Comparison of ENCODE assay signal across 13 mouse cellular contexts in genomic region chr5:36945102-36945701, GRCm38 (mm10). TPM values are rescaled to one million over a fixed set of nuclear protein-coding genes. Genes with fewer than 3 reads are reported as not detected.
DNase-seq lines count a peak whose midpoint lies in the region; ATAC-seq and TF ChIP-seq lines count a peak whose summit lies in the region.
"Had no signal": no experiment of that assay in that cellular context is flagged by ENCODE, and none has a peak within 500 bp of the region (broad histone marks: within the 10 kb centered on the region; RNA-seq: fewer than 3 reads in every experiment).

No protein-coding gene starts in this region.

- no peak overlapping the region for H3K9ac ChIP-seq in hindbrain, embryonic 16.5 days (ENCODE audit: low read depth, low read length)
- no peak overlapping the region for H3K9ac ChIP-seq in neural tube, embryonic 15.5 days (replicated peaks)
- H3K9ac ChIP-seq in intestine, postnatal 0 days (ENCODE audit: low read depth, low read length), result no peak overlapping the region
- H3K9ac ChIP-seq: lung, embryonic 15.5 days had no signal

- H3K4me1 ChIP-seq in hindbrain, embryonic 16.5 days (ENCODE audit: control insufficient read depth, insufficient read depth, low read depth, low read length), result peaks cover 7% of the 10 kb centered on the region
- H3K4me1 ChIP-seq in neural tube, embryonic 15.5 days, result peaks cover 19% of the 10 kb centered on the region
- no peaks in the 10 kb centered on the region for H3K4me1 ChIP-seq in intestine, postnatal 0 days (replicated peaks; ENCODE audit: control insufficient read depth, insufficient read depth, low read length)
- H3K4me1 ChIP-seq: lung, embryonic 15.5 days had no signal

- peak; percentile 54 to 75 for DNase-seq in layer of hippocampus, adult 18-20 months (ENCODE audit: low spot score in 2 of 2)
- DNase-seq in layer of hippocampus, postnatal 25 days (ENCODE audit: extremely low spot score in 1 of 2, low spot score in 1 of 2), result no peak
- DNase-seq in brain, embryonic 14.5 days (ENCODE audit: low read depth), result peak; percentile 88
- no peak for DNase-seq in embryo, embryonic 10 days (ENCODE audit: low spot score)
- no peak for DNase-seq in ovary, adult 18-20 months (ENCODE audit: low spot score)
- DNase-seq: adrenal gland, postnatal 14 days; gastrocnemius, postnatal 14 days; kidney, adult 8-10 months; thymus, adult 18-20 months had no signal

- no peak for TF ChIP-seq POLR2A in brain, embryonic 14.5 days (IDR thresholded peaks at IDR 0.05; ENCODE audit: borderline replicate concordance, extremely low read depth, insufficient read depth, insufficient read length, poor library complexity, severe bottlenecking)

- no peak for TF ChIP-seq CTCF in brain, embryonic 14.5 days (IDR thresholded peaks at IDR 0.05; ENCODE audit: borderline replicate concordance, extremely low read depth, insufficient read depth, insufficient read length)
- TF ChIP-seq CTCF in intestine, postnatal 0 days (IDR thresholded peaks at IDR 0.05; ENCODE audit: low read depth), result no peak

- no peaks in the 10 kb centered on the region for H3K27me3 ChIP-seq in hindbrain, embryonic 16.5 days (replicated peaks; ENCODE audit: control insufficient read depth, insufficient read depth, low read length)
- H3K27me3 ChIP-seq in neural tube, embryonic 15.5 days (replicated peaks), result no peaks in the 10 kb centered on the region
- no peaks in the 10 kb centered on the region for H3K27me3 ChIP-seq in intestine, postnatal 0 days (replicated peaks; ENCODE audit: control insufficient read depth, insufficient read depth, low read length)
- H3K27me3 ChIP-seq: lung, embryonic 15.5 days had no signal

- peak; percentile 59 for ATAC-seq in hindbrain, embryonic 16.5 days
- peak; percentile 48 for ATAC-seq in neural tube, embryonic 15.5 days (ENCODE audit: low FRiP score)
- ATAC-seq in intestine, postnatal 0 days, result no peak

- no peaks in the 10 kb centered on the region for H3K9me3 ChIP-seq in hindbrain, embryonic 16.5 days (ENCODE audit: control insufficient read depth, low read length)
- H3K9me3 ChIP-seq in neural tube, embryonic 15.5 days (replicated peaks), result no peaks in the 10 kb centered on the region
- no peaks in the 10 kb centered on the region for H3K9me3 ChIP-seq in intestine, postnatal 0 days (ENCODE audit: control insufficient read depth)
- H3K9me3 ChIP-seq: lung, embryonic 15.5 days had no signal

- H3K36me3 ChIP-seq in hindbrain, embryonic 16.5 days (ENCODE audit: control insufficient read depth, insufficient read depth, low read length), result peaks cover 5% of the 10 kb centered on the region; the same call in 1 of the 2 replicates
- peaks cover 26% of the 10 kb centered on the region for H3K36me3 ChIP-seq in neural tube, embryonic 15.5 days
- no peaks in the 10 kb centered on the region for H3K36me3 ChIP-seq in intestine, postnatal 0 days (ENCODE audit: control insufficient read depth, insufficient read depth)
- H3K36me3 ChIP-seq: lung, embryonic 15.5 days had no signal

- WGBS in hindbrain, embryonic 16.5 days, result 27% methylated on average over 8 of the region's 8 CpGs
- 32% methylated on average over 8 of the region's 8 CpGs for WGBS in neural tube, embryonic 15.5 days
- WGBS in intestine, postnatal 0 days, result 48% methylated on average over 8 of the region's 8 CpGs

- H3K4me3 ChIP-seq in hindbrain, embryonic 16.5 days (ENCODE audit: low read length), result no peak overlapping the region
- no peak overlapping the region for H3K4me3 ChIP-seq in neural tube, embryonic 15.5 days (replicated peaks)
- no peak overlapping the region for H3K4me3 ChIP-seq in intestine, postnatal 0 days (ENCODE audit: low read depth, low read length)
- H3K4me3 ChIP-seq: lung, embryonic 15.5 days had no signal

- no peak overlapping the region for H3K4me2 ChIP-seq in hindbrain, embryonic 16.5 days (ENCODE audit: low read length)
- no peak overlapping the region for H3K4me2 ChIP-seq in neural tube, embryonic 15.5 days
- no peak overlapping the region for H3K4me2 ChIP-seq in intestine, postnatal 0 days (replicated peaks; ENCODE audit: low read depth)
- H3K4me2 ChIP-seq: lung, embryonic 15.5 days had no signal

- H3K27ac ChIP-seq in hindbrain, embryonic 16.5 days (ENCODE audit: low read depth, low read length), result peak overlapping the region; percentile 77
- H3K27ac ChIP-seq in neural tube, embryonic 15.5 days (replicated peaks), result peak overlapping the region; percentile 63
- no peak overlapping the region for H3K27ac ChIP-seq in intestine, postnatal 0 days (ENCODE audit: low read depth, low read length)
- H3K27ac ChIP-seq: lung, embryonic 15.5 days had no signal

RNA-seq across cellular contexts. Expression of gene Wfs1, which starts 43.8 kb away (rescaled TPM):
- total RNA-seq in layer of hippocampus, adult 18-20 months (2021), result 100 to 1,000 TPM; 145 to 182 TPM
- 100 to 1,000 TPM; 191 to 192 TPM for total RNA-seq in layer of hippocampus, postnatal 25 days (2021)
- polyA plus RNA-seq in brain, embryonic 14.5 days (2012; rRNA removed), result 4.0 and 7.8 TPM in 2 replicates
- polyA plus RNA-seq in hindbrain, embryonic 16.5 days (2015; fragmentation: Nextera tagmentation; extraction: Ambion mirVana), result 11.0 and 12.3 TPM in 2 replicates
- polyA plus RNA-seq in neural tube, embryonic 15.5 days (2015; fragmentation: Nextera tagmentation; extraction: Ambion mirVana), result 9.4 and 9.7 TPM in 2 replicates
- 12.8 and 15.6 TPM in 2 replicates for polyA plus RNA-seq in intestine, postnatal 0 days (2015; fragmentation: Nextera tagmentation; extraction: Ambion mirVana)

Comparison
In these comparisons a context has a peak if more than half of its experiments do, and no peak if none do; other contexts are left out.
1. DNase-seq: peak in layer of hippocampus, adult 18-20 months (2 of 2) and brain, embryonic 14.5 days (single experiment); none in layer of hippocampus, postnatal 25 days (0 of 2), embryo, embryonic 10 days (single experiment) and ovary, adult 18-20 months (single experiment).